Comparison of ENCODE assay signal across 8 mouse cellular contexts in the genomic region with DNA sequence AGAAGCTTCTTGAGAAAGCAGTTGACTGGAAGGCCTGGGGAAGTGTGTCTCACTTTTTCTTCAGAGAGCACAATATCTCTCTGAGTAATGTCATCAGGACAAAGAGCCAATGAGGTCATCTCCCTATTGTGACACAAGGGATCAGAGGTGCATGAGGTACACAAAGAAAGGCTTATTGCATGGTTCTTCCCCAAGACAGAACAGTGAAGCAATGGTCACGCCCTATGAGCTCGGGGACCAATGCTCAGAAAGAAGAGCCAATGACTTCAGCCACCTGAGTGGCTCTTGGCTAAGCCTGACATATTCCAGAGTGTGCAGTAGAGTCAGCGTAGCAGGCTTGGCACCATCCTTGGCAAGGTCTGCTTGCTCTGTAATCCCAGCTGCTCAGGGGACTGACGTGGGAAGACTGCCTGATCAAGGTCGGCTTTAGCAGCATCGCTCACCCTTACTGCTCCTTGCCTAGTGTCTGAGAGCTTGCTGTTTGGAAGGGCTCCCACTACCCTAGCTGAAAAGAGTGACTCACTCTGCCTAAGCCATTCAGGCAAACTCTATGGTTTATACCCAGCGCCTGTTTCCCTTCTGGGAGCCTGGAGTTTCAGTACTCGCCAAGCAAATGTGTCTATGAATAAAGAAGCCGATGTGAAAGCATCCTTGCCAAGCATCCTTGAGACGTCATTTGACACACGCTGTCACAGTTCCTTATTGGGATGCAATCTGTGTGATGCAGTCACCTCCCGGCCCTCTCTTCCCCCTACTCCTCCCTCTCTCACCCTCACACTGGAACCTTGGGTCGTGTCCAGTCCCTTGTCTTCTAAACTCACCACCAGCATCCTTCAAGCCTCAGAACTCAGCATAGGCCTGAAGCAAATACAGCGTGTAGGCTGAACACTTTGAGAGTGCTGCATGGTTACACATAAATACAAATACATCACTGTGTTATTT.
DNase-seq lines count a peak whose midpoint lies in the region; ATAC-seq lines count a peak whose summit lies in the region.

No protein-coding gene starts in this region.

- ATAC-seq in frontal cortex, adult (ENCODE audit: low TSS enrichment), result peak; percentile 89

- intact Hi-C loops in left cerebral cortex, postnatal 4 days (cut with DNase I), result no loop called here

- peak; percentile 60 to 73 for DNase-seq in layer of hippocampus, adult 18-20 months (ENCODE audit: low spot score in 2 of 2)
- DNase-seq in layer of hippocampus, adult 9-10 months (ENCODE audit: low spot score), result no peak
- DNase-seq in adrenal gland, postnatal 36 days, result peak; percentile 69 to 71
- peak; percentile 56 for DNase-seq in left cerebral cortex, postnatal 4 days
- DNase-seq in spleen, adult 12 weeks (ENCODE audit: low spot score), result no peak
- no peak for DNase-seq in spleen, postnatal 4 days (ENCODE audit: low spot score in 2 of 2)
- DNase-seq in spleen, postnatal 10 days (ENCODE audit: low spot score in 2 of 2), result no peak

Comparison
In these comparisons a context has a peak if more than half of its experiments do, and no peak if none do; other contexts are left out.
1. DNase-seq: peak in layer of hippocampus, adult 18-20 months (2 of 2), adrenal gland, postnatal 36 days (2 of 2) and left cerebral cortex, postnatal 4 days (single experiment); none in layer of hippocampus, adult 9-10 months (single experiment), spleen, adult 12 weeks (single experiment), spleen, postnatal 4 days (0 of 2) and spleen, postnatal 10 days (0 of 2).